Mouse (Mus musculus): Measurements from ENCODE around the gene Hectd2.

GRCm38 (mm10) chr19:36534766-36535140, 19.7 kb upstream of the Hectd2 start:
- TF ChIP-seq POLR2A (IDR thresholded peaks at IDR 0.05; ENCODE audit: insufficient read depth, low read depth, low read length), result no peak
- no peak for TF ChIP-seq CTCF (IDR thresholded peaks at IDR 0.05; ENCODE audit: insufficient read depth, low read depth, low read length)
